Mouse (Mus musculus): ENCODE results near the gene Kcnj10. TPM values are rescaled to one million over a fixed set of nuclear protein-coding genes. Genes with fewer than 3 reads are reported as not detected.

Kcnj10 gene
- total RNA-seq, 4 experiments from 2014 or later = 92.2 to 116 (median 100.0) TPM

Other genes starting within 250 kb of the Kcnj10 start
- gene Pex19, start 214.5 kb upstream of the Kcnj10 start, total RNA-seq (2022) = 10 to 100 TPM; 86.3 to 97.0 (median 91.7) TPM
- gene Dcaf8, start 193.1 kb upstream of the Kcnj10 start, total RNA-seq (2022) = 100 to 1,000 TPM; 111 to 123 (median 119) TPM
- gene Pea15a, start 134.4 kb upstream of the Kcnj10 start, total RNA-seq (2022) = 100 to 1,000 TPM; 445 to 463 (median 462) TPM
- gene Casq1, start 121.3 kb upstream of the Kcnj10 start, total RNA-seq (2022) = under 1 TPM in 3 of 4 experiments, not detected in 1; 0.67 to 0.91 (median 0.78) TPM
- not detected for gene Atp1a4, start 82.8 kb upstream of the Kcnj10 start, total RNA-seq (2022)
- gene Igsf8, start 79.6 kb upstream of the Kcnj10 start, total RNA-seq (2022) = 100 to 1,000 TPM; 226 to 260 (median 236) TPM
- 100 to 1,000 TPM; 613 to 678 (median 645) TPM for gene Atp1a2, start 43.1 kb upstream of the Kcnj10 start, total RNA-seq (2022)
- 10 to 100 TPM; 66.5 to 88.7 (median 77.5) TPM for gene Kcnj9, start 11.9 kb upstream of the Kcnj10 start, total RNA-seq (2022)
- gene Pigm, start 35.3 kb downstream of the Kcnj10 start, total RNA-seq (2022) = 1 to 10 TPM; 8.3 to 9.0 (median 8.7) TPM
- 1 to 10 TPM in 2 of 4 experiments, not detected in 2; 7.5 to 8.6 TPM for gene Slamf9, start 134.1 kb downstream of the Kcnj10 start, total RNA-seq (2022)
- gene Igsf9, start 140.6 kb downstream of the Kcnj10 start, total RNA-seq (2022) = 1 to 10 TPM; 4.1 to 6.6 (median 5.3) TPM
- 10 to 100 TPM; 11.7 to 21.0 (median 16.7) TPM for gene Tagln2, start 158.8 kb downstream of the Kcnj10 start, total RNA-seq (2022)
- gene Cfap45, start 179.6 kb downstream of the Kcnj10 start, total RNA-seq (2022) = 1 to 10 TPM; 4.7 to 7.4 (median 5.6) TPM
- gene Vsig8, start 214.7 kb downstream of the Kcnj10 start, total RNA-seq (2022) = under 1 TPM in 3 of 4 experiments, not detected in 1; 0.56 to 0.71 (median 0.64) TPM
- under 1 TPM in 2 of 4 experiments, not detected in 2; 0.59 to 0.92 TPM for gene Slamf8, start 249.4 kb downstream of the Kcnj10 start, total RNA-seq (2022)

Measured in layer of hippocampus, adult 8-10 months (tissue).